Mouse (Mus musculus) stomach, embryonic 14.5 days (tissue): ENCODE data around the gene Cfap20. TPM values are rescaled to one million over a fixed set of nuclear protein-coding genes. Genes with fewer than 3 reads are reported as not detected.
A peak's percentile ranks its signal among the peaks of the same experiment; 100 is the strongest.

ENCODE experiments used
- ATAC-seq: fragments of 200-750 bp; cut with Nextera tagmentation; 2 replicates; pipeline ENCODE4 v1.8.0; 2017; ENCODE audit warnings: low read depth, moderate TSS enrichment; ENCODE audit not compliant: insufficient number of reproducible peaks, insufficient read depth, low FRiP score
- H3K27ac ChIP-seq: fragments of 300-500 bp; sonication (generic); 2 replicates; pipeline ENCODE4 v1.5.1; 2014; ENCODE audit warnings: mild to moderate bottlenecking, low read length, moderate library complexity, mixed read lengths
- H3K27me3 ChIP-seq: fragments of 300-500 bp; sonication (generic); 2 replicates; pipeline ENCODE4 v1.6.1; 2014; ENCODE audit warnings: low read length, control low read depth, mixed read lengths; ENCODE audit not compliant: control insufficient read depth, insufficient read depth
- H3K36me3 ChIP-seq: fragments of 300-500 bp; sonication (generic); 2 replicates; pipeline ENCODE4 v1.6.1; 2014; ENCODE audit warnings: mild to moderate bottlenecking, control low read depth, low read length, moderate library complexity, mixed read lengths; ENCODE audit not compliant: control insufficient read depth, insufficient read depth
- H3K4me1 ChIP-seq: fragments of 300-500 bp; sonication (generic); 2 replicates; pipeline ENCODE4 v1.6.1; 2014; ENCODE audit warnings: low read length, control low read depth, mixed read lengths; ENCODE audit not compliant: control insufficient read depth, insufficient read depth
- H3K4me2 ChIP-seq: fragments of 300-500 bp; sonication (generic); replicated peaks from 2 replicates; pipeline ENCODE4 v1.6.1; 2014; ENCODE audit warnings: low read depth, low read length, control low read depth
- H3K4me3 ChIP-seq: fragments of 300-500 bp; sonication (generic); 2 replicates; pipeline ENCODE4 v1.5.1; 2014; ENCODE audit warnings: low read depth, low read length, control low read depth
- H3K9ac ChIP-seq: fragments of 300-500 bp; sonication (generic); replicated peaks from 2 replicates; pipeline ENCODE4 v1.6.1; 2014; ENCODE audit warnings: low read depth, mild to moderate bottlenecking, control low read depth, low read length, moderate library complexity, mixed read lengths
- H3K9me3 ChIP-seq: fragments of 300-500 bp; sonication (generic); 2 replicates; pipeline ENCODE4 v1.6.1; 2016; ENCODE audit warnings: low read depth, low read length, control low read depth; ENCODE audit not compliant: control insufficient read depth
- WGBS: fragments of 180-500 bp; shearing (Covaris S2); extraction: QIAGEN DNeasy Blood & Tissue Kit; methylation state at CpG from one replicate; pipeline ENCODE4 v1.1.7; 2014; 5-methylcytosine and 5-hydroxymethylcytosine counted together
- polyA plus RNA-seq: library from polyadenylated mRNA; unstranded; fragments of >200 nt; fragmentation: Nextera tagmentation; extraction: Ambion mirVana; gene quantifications from 2 replicates; pipeline ENCODE4 v1.2.1, GENCODE M21; 2014

Gene Cfap20
- 181 and 187 TPM in 2 replicates for polyA plus RNA-seq

DNA sequence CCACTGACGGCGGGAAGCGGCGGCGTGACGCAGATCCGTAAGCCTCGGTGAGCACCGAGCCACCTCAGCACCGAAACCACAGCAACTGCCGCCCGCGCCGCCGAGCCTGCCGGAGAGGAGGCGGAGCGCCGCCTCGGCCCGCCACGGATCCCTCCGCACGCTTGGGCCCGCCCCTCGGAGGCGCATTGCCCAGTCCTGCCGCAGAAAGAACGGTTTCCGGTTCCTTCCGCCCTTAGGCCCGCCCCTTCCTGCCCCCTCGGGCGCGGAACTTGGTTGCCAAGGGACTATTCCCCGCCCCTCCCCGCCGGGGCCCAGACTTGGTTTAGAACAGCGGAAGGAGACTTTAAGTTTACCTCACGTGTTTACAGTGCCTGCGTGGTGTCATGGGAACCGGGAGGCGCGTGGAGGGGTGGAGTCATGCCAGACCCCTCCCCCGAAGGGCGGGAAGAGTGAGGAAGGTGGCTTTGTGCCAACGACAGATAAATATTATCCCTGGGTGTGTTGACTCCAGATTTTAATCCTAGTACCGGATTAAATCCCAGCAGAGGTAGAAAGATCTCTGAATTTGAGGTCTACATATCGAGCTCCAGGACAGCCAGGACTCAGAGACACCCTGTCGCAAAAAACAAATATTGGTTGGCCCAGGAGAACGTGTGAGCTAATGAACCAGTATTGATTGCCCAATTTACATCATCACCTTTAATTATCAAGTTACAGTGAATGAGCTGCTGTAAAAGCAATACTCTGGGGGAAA lies at the start of gene Cfap20:
Gene Cfap20 (minus strand): TSS at position 184 of the 754 bp plus-strand sequence.
- under 1% methylated on average over 51 of the region's 51 CpGs for WGBS
- no peaks in the 10 kb centered on the region for H3K27me3 ChIP-seq
- peak within 1 kb of the TSS; percentile 91 for H3K4me2 ChIP-seq
- peak; percentile 96 for ATAC-seq
- H3K4me1 ChIP-seq: peaks cover 30% of the 10 kb centered on the region
- peak within 1 kb of the TSS; percentile 95 for H3K4me3 ChIP-seq
- H3K27ac ChIP-seq: peak within 1 kb of the TSS; percentile 92
- peak within 1 kb of the TSS; percentile 89 for H3K9ac ChIP-seq
- H3K9me3 ChIP-seq: no peaks in the 10 kb centered on the region
- no peaks in the 10 kb centered on the region for H3K36me3 ChIP-seq

GRCm38 (mm10) chr8:95470008-95470407 lies 35.3 kb upstream of the Cfap20 start:
- Histone ChIP-seq H3K9me3 (no peaks in the 10 kb centered on the region), H3K4me2 (no peak overlapping the region), H3K4me1 (no peaks in the 10 kb centered on the region), H3K9ac (no peak overlapping the region), H3K27ac (no peak overlapping the region), H3K27me3 (no peaks in the 10 kb centered on the region), H3K4me3 (no peak overlapping the region), H3K36me3 (peaks cover 41% of the 10 kb centered on the region)
- ATAC-seq: no peak
- 96% methylated on average over 4 of the region's 4 CpGs for WGBS

GRCm38 (mm10) chr8:95468995-95469394 lies 34.3 kb upstream of the Cfap20 start:
- no peaks in the 10 kb centered on the region for H3K4me1 ChIP-seq
- WGBS: 91% methylated on average over 3 of the region's 3 CpGs
- ATAC-seq: no peak
- H3K36me3 ChIP-seq: peaks cover 42% of the 10 kb centered on the region
- no peaks in the 10 kb centered on the region for H3K27me3 ChIP-seq
- H3K4me2 ChIP-seq: no peak overlapping the region
- H3K4me3 ChIP-seq: no peak overlapping the region
- H3K9ac ChIP-seq: no peak overlapping the region
- H3K9me3 ChIP-seq: no peaks in the 10 kb centered on the region
- no peak overlapping the region for H3K27ac ChIP-seq

DNA sequence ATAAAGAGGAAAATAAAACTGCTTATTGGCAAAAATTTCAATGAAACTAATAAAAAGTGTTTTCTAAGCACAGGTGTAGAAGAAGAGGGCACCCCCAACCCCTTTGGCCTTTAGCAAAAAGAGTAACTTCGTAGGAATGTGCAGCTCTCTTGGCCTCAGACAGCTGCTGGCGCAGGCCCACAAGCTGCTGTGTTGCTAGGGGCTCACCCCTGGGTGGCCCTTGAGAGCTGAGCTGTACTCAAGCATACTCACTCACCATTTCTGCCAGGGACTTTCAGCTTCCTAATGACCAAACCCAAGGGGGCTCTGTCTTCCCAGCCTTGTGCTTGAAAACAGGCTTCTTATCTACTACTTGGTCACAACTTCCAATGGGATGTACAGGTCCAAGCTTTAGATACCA lies 31.9 kb upstream of the Cfap20 start:
- Histone ChIP-seq H3K4me1 (no peaks in the 10 kb centered on the region), H3K36me3 (peaks cover 32% of the 10 kb centered on the region)
- ATAC-seq: no peak

GRCm38 (mm10) chr8:95452518-95452917 lies 17.8 kb upstream of the Cfap20 start:
- Histone ChIP-seq H3K27ac (no peak overlapping the region), H3K4me2 (no peak overlapping the region), H3K4me3 (no peak overlapping the region), H3K27me3 (no peaks in the 10 kb centered on the region), H3K4me1 (no peaks in the 10 kb centered on the region), H3K36me3 (peaks cover 73% of the 10 kb centered on the region), H3K9ac (no peak overlapping the region), H3K9me3 (no peaks in the 10 kb centered on the region)
- 67% methylated on average over 8 of the region's 8 CpGs for WGBS
- no peak for ATAC-seq

More for the DNA sequence above, 31.9 kb upstream of the Cfap20 start:
- no peak overlapping the region for H3K4me3 ChIP-seq
- H3K9ac ChIP-seq: no peak overlapping the region
- 75% methylated on average over 2 of the region's 2 CpGs for WGBS
- no peak overlapping the region for H3K4me2 ChIP-seq
- no peaks in the 10 kb centered on the region for H3K27me3 ChIP-seq
- no peaks in the 10 kb centered on the region for H3K9me3 ChIP-seq
- no peak overlapping the region for H3K27ac ChIP-seq

DNA sequence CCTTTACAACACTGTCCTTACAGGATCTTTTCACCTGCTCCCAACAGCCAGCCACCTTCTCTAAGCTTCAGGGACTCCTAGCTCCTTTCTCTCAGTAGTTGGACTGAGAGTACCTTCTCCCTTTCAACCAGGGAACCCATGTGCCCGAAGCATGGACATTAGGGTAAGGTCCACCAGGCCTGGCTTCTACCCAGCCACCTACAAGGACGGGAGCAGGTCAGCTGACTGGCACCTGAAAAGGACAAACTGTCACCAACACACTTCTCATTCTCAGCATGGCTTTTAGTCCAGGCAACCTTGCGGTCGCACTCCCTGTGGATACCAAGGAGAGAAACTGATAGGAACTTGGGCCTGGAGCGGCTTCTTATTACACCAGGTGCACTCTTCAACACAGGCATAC lies 15.6 kb upstream of the Cfap20 start:
- Histone ChIP-seq H3K9ac (no peak overlapping the region), H3K36me3 (peaks cover 53% of the 10 kb centered on the region), H3K4me3 (no peak overlapping the region), H3K9me3 (no peaks in the 10 kb centered on the region), H3K27ac (no peak overlapping the region), H3K4me2 (no peak overlapping the region), H3K27me3 (no peaks in the 10 kb centered on the region), H3K4me1 (no peaks in the 10 kb centered on the region)
- WGBS: 92% methylated on average over 5 of the region's 5 CpGs
- no peak for ATAC-seq

DNA sequence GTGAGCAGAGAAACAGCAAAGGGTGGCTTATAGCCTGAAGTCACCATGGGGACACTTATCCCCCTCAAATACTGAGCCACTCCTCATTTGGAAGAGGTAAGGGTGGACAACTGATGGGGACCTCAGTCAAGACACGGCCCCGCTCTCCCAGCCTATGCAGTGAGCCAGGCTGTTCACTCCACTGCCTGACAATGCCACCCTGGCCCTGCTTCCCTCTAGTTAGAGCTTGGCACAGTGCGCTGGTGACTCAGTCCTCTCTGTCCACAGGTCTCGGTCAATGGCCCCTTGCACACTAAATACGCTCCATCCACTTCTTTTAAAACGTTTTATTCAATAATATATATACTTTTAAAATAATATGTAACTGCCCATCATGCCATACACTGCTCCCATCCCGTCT lies 13.0 kb upstream of the Cfap20 start:
- Histone ChIP-seq H3K27me3 (no peaks in the 10 kb centered on the region), H3K9me3 (no peaks in the 10 kb centered on the region), H3K4me3 (no peak overlapping the region), H3K36me3 (peaks cover 31% of the 10 kb centered on the region; the same call in 1 of the 2 replicates), H3K27ac (no peak overlapping the region), H3K4me1 (no peaks in the 10 kb centered on the region), H3K4me2 (no peak overlapping the region), H3K9ac (no peak overlapping the region)
- ATAC-seq: no peak
- 87% methylated on average over 7 of the region's 7 CpGs for WGBS

DNA sequence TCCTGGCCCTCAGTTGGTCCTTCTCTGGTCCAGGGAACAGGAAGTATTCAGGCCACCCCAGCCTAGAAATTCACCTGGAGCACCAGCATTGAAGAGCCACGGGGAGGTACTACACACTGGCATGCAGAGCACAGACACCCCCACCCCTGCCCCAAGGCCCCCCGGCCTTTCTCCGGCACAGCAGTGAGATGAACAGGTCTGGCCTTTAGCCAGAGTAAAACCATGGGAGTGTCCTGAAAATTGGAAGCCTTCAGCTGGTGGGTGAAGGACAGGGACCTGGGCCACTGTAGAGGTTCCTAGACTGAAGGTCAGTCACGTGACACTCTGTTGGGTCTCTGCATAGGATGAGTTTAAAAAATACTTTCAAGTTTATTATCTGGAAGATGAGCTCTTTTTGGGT lies 10.4 kb upstream of the Cfap20 start:
- WGBS: 87% methylated on average over 4 of the region's 4 CpGs
- no peak overlapping the region for H3K4me3 ChIP-seq
- H3K27me3 ChIP-seq: no peaks in the 10 kb centered on the region
- H3K27ac ChIP-seq: no peak overlapping the region
- H3K4me2 ChIP-seq: no peak overlapping the region
- ATAC-seq: no peak
- H3K9ac ChIP-seq: no peak overlapping the region
- no peaks in the 10 kb centered on the region for H3K4me1 ChIP-seq
- H3K9me3 ChIP-seq: no peaks in the 10 kb centered on the region
- peaks cover 14% of the 10 kb centered on the region; the same call in 1 of the 2 replicates for H3K36me3 ChIP-seq
